Mouse (Mus musculus) lung, embryonic 14.5 days (tissue): ENCODE results near the gene Gm13090. TPM values are rescaled to one million over a fixed set of nuclear protein-coding genes. Genes with fewer than 3 reads are reported as not detected.
A peak's percentile ranks its signal among the peaks of the same experiment; 100 is the strongest.

Experiments
- ATAC-seq: fragments of 200-750 bp; cut with Nextera tagmentation; 2 replicates; pipeline ENCODE4 v1.8.0; 2017; ENCODE audit warnings: mild to moderate bottlenecking, moderate TSS enrichment, moderate library complexity; ENCODE audit not compliant: insufficient read depth
- DNase-seq: peaks from one replicate; pipeline ENCODE4 v3.0.0-alpha.2; 2015
- H3K27ac ChIP-seq: fragments of 300-500 bp; sonication (generic); 2 replicates; pipeline ENCODE4 v1.5.1; 2014; ENCODE audit warnings: low read depth, mild to moderate bottlenecking, moderate library complexity
- H3K27me3 ChIP-seq: fragments of 300-500 bp; sonication (generic); 2 replicates; pipeline ENCODE4 v1.6.1; 2014; ENCODE audit warnings: low read length, control low read depth; ENCODE audit not compliant: insufficient read depth
- H3K36me3 ChIP-seq: fragments of 300-500 bp; sonication (generic); 2 replicates; pipeline ENCODE4 v1.6.1; 2014; ENCODE audit warnings: control low read depth; ENCODE audit not compliant: insufficient read depth
- H3K4me1 ChIP-seq: fragments of 300-500 bp; sonication (generic); 2 replicates; pipeline ENCODE4 v1.6.1; 2014; ENCODE audit warnings: antibody characterized with exemption, control low read depth; ENCODE audit not compliant: insufficient read depth
- H3K4me2 ChIP-seq: fragments of 300-500 bp; sonication (generic); 2 replicates; pipeline ENCODE4 v1.6.1; 2014; ENCODE audit warnings: mild to moderate bottlenecking
- H3K4me3 ChIP-seq: fragments of 300-500 bp; sonication (generic); 2 replicates; pipeline ENCODE4 v1.5.1; 2014; ENCODE audit warnings: low read depth, low read length
- H3K9ac ChIP-seq: fragments of 300-500 bp; sonication (generic); 2 replicates; pipeline ENCODE4 v1.6.1; 2014
- H3K9me3 ChIP-seq: fragments of 300-500 bp; sonication (generic); 2 replicates; pipeline ENCODE4 v1.6.1; 2016; ENCODE audit warnings: low read depth, low read length, control low read depth
- CTCF ChIP-seq: IDR thresholded peaks from 2 replicates; pipeline ENCODE4 v1.5.1; 2016; ENCODE audit warnings: antibody characterized with exemption, low read depth
- WGBS: fragments of 180-500 bp; shearing (Covaris S2); extraction: QIAGEN DNeasy Blood & Tissue Kit; methylation state at CpG from one replicate; pipeline ENCODE4 v1.1.7; 2014; 5-methylcytosine and 5-hydroxymethylcytosine counted together
- polyA plus RNA-seq: library from polyadenylated mRNA; unstranded; fragments of >200 nt; fragmentation: Nextera tagmentation; extraction: Ambion mirVana; gene quantifications from 2 replicates; pipeline ENCODE4 v1.2.1, GENCODE M21; 2014

Gm13090 gene
- polyA plus RNA-seq, 1 experiment from 2014 or later, result not detected

DNA sequence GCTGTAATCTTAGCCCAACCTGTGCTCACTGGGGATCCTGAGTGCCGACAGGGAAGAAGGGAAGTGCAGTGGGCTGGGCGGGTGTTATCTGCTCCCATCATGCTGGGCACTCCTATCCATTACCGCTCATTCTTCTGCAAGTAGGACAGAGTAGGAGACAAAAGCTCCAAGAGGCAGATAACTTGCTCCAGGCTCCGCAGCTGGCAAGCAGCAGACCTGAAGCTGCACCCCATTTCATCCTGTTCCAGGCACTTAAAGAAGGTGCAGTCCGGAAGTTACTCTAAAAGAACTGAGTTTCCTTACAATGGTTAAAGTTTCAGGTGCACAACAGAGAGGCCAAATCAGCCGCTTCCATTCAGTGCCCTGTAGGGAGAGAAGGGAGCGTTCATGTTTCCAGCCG lies 21.9 kb downstream of the Gm13090 start:
- H3K9me3 ChIP-seq, result no peaks in the 10 kb centered on the region
- H3K4me3 ChIP-seq, result no peak overlapping the region
- DNase-seq, result no peak
- H3K36me3 ChIP-seq, result no peaks in the 10 kb centered on the region
- no peak overlapping the region for H3K4me2 ChIP-seq
- 0 out of 2 replicates have a peak, but pooled peaks cover 3% of the 10 kb centered on the region for H3K4me1 ChIP-seq
- H3K9ac ChIP-seq, result no peak overlapping the region
- H3K27ac ChIP-seq, result no peak overlapping the region
- peaks cover 30% of the 10 kb centered on the region for H3K27me3 ChIP-seq
- ATAC-seq, result no peak
- TF ChIP-seq CTCF, result no peak
- 47% methylated on average over 8 of the region's 8 CpGs for WGBS

- TF ChIP-seq CTCF, result no peak
- Histone ChIP-seq H3K27me3 (peaks cover 12% of the 10 kb centered on the region), H3K9ac (no peak overlapping the region), H3K4me2 (no peak overlapping the region), H3K36me3 (no peaks in the 10 kb centered on the region), H3K9me3 (no peaks in the 10 kb centered on the region), H3K27ac (no peak overlapping the region), H3K4me1 (no peaks in the 10 kb centered on the region), H3K4me3 (no peak overlapping the region)
- no peak for ATAC-seq
- DNase-seq, result no peak
- 84% methylated on average over 7 of the region's 7 CpGs for WGBS
Measured at GRCm38 (mm10) chr4:151114574-151114973, 25.2 kb downstream of the Gm13090 start.

DNA sequence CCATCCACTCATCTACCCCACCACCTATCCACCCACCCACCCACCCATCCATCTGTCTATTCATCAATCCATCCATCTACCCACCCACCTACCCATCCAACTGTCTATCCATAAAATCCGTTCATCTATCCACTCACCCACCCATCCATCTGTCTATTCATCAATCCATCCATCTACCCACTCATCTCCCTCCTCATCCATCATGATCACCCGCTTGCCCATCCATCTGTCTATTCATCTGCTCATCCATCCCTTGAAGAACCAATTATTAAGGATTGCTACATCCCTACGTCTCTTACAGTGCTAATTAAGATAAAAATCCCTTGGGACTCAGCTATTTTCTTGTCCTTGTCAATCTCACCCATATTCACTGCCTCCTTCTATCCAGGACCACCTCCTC lies 29.5 kb downstream of the Gm13090 start:
- Histone ChIP-seq H3K4me2 (no peak overlapping the region), H3K4me3 (no peak overlapping the region), H3K36me3 (no peaks in the 10 kb centered on the region), H3K9ac (no peak overlapping the region), H3K27me3 (no peaks in the 10 kb centered on the region), H3K27ac (no peak overlapping the region), H3K4me1 (no peaks in the 10 kb centered on the region), H3K9me3 (no peaks in the 10 kb centered on the region)
- no peak for TF ChIP-seq CTCF
- 75% methylated on average over 3 of the region's 3 CpGs for WGBS
- no peak for ATAC-seq
- DNase-seq, result no peak

- Histone ChIP-seq H3K27me3 (no peaks in the 10 kb centered on the region), H3K36me3 (no peaks in the 10 kb centered on the region), H3K4me1 (no peaks in the 10 kb centered on the region), H3K9ac (peak overlapping the region; percentile 78), H3K27ac (peak overlapping the region; percentile 82), H3K4me2 (peak overlapping the region; percentile 77), H3K4me3 (peak overlapping the region; percentile 60), H3K9me3 (no peaks in the 10 kb centered on the region)
- 10% methylated on average over 9 of the region's 10 CpGs for WGBS
- DNase-seq (no peak), ATAC-seq (peak; percentile 50)
- TF ChIP-seq CTCF, result no peak
Measured at GRCm38 (mm10) chr4:151127636-151128548, 38.5 kb downstream of the Gm13090 start.

GRCm38 (mm10) chr4:151128641-151129541 lies 39.5 kb downstream of the Gm13090 start:
- Histone ChIP-seq H3K36me3 (no peaks in the 10 kb centered on the region), H3K9me3 (no peaks in the 10 kb centered on the region), H3K4me2 (peak overlapping the region; percentile 77), H3K4me1 (no peaks in the 10 kb centered on the region), H3K27ac (peak overlapping the region; percentile 82), H3K27me3 (no peaks in the 10 kb centered on the region), H3K9ac (peak overlapping the region; percentile 78), H3K4me3 (peak overlapping the region; percentile 60)
- peak; percentile 67 for ATAC-seq
- WGBS, result 1% methylated on average over 69 of the region's 69 CpGs
- TF ChIP-seq CTCF, result peak; percentile 50; the same call in 1 of the 2 replicates
- DNase-seq, result peak; percentile 93

DNA sequence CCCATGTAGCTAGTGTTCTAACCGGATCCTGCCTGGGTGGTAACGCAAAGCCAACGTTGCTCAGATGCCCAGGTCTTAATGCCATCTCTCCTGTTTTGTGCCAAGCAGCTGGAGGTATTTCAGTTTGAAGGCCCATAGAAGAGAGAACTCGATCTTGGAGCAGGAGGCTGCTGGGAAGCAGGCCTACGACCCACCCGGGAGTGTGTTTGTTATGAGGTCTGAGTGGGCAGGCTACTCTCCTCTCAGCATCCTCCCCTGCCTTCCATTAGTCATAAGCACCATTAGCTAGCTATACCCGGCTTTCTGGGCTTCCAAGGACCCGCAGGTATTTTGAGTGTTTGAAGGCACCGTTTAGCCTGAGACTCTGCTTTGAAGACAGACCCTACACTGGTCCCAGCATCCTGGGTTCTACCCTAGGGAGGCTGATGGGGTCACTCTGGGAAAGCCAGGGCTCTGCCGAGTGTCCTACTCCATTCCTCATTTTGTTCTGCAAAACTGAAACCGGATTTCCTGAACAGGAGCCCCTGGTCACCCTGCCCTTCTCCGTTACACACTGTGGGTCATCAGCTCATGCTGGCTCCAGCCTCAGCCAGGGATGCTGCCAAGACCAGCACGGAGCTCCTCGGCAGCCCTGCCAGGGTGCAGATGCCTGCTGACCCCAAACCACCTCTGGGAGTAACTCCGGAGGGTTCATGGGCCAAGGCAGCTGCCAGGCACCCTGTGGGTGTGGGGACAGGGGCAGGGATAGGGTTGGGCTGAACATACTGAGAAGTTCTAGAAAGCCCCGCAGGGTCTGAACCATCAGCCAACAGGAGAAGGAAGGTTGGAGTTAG lies 40.6 kb downstream of the Gm13090 start:
- Histone ChIP-seq H3K27ac (no peak overlapping the region), H3K27me3 (no peaks in the 10 kb centered on the region), H3K4me3 (peak overlapping the region; percentile 60), H3K4me2 (peak overlapping the region; percentile 77), H3K4me1 (no peaks in the 10 kb centered on the region), H3K9ac (peak overlapping the region; percentile 78), H3K36me3 (no peaks in the 10 kb centered on the region), H3K9me3 (no peaks in the 10 kb centered on the region)
- DNase-seq (no peak), ATAC-seq (no peak)
- WGBS, result 62% methylated on average over 16 of the region's 16 CpGs
- TF ChIP-seq CTCF, result no peak
